Mouse (Mus musculus): ENCODE measurements around the gene Npdc1. TPM values are rescaled to one million over a fixed set of nuclear protein-coding genes. Genes with fewer than 3 reads are reported as not detected.

Npdc1 gene
- total RNA-seq (2021): 10 to 100 TPM; 25.7 to 27.9 TPM
- long read RNA-seq, experiment 1, transcript Npdc1-202 (9 exons, 1,485 nt): major isoform, 18 of 23 reads
- long read RNA-seq, experiment 1, partial matches to known transcripts: 0 of 23 reads
- long read RNA-seq, experiment 1, other reads (novel, unspliced or antisense): 5 of 23 reads
- long read RNA-seq, experiment 2, transcript Npdc1-202 (9 exons, 1,485 nt): major isoform, 12 of 21 reads
- long read RNA-seq, experiment 2, partial matches to known transcripts: 1 of 21 reads
- long read RNA-seq, experiment 2, other reads (novel, unspliced or antisense): 8 of 21 reads

GRCm38 (mm10) chr2:25399051-25399450, at the start of gene Npdc1:
TSS of gene Npdc1 (plus strand) at chr2:25399351.
- DNase-seq: no peak

DNA sequence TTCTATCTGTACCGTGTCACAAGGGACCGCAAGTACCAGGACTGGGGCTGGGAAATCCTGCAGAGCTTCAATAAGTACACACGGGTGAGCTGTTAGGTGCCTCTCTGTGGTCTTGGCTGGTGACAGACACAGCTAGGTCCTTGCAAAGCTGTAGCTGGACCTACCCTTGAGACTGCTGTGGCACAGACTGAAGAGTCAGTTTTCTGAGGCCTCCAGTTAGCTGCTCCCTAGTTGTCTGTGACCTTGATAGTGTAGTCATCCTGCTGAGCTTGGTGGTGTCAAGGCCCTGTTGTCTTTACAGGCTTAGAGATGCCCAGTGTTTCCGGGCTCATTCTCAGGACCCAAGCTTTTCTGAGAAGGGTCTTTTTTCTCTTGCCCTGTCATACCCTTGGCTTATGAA, 49.7 kb upstream of the Npdc1 start:
- DNase-seq: no peak

DNA sequence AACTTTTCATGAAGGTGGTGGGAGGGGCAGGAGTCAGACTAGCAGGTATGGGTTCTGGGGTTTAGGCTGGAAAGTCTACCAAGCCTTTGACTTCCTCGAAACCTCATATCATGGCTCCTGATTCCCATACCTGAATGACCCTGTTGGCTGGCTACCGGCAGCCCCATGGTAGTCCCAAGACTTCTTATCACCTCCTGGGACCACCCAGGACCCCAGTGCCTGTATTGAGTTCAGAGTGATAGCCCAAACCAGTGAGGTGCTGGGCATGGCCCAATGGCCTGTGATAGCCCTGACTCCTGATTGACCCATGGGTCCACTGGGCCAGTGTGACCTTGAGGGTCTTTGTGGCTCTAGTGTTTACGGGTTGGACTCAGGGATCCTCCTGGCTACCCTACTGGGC, 48.5 kb upstream of the Npdc1 start:
- no peak for DNase-seq

- no peak for DNase-seq
Measured at GRCm38 (mm10) chr2:25354211-25354610, 44.9 kb upstream of the Npdc1 start.

DNA sequence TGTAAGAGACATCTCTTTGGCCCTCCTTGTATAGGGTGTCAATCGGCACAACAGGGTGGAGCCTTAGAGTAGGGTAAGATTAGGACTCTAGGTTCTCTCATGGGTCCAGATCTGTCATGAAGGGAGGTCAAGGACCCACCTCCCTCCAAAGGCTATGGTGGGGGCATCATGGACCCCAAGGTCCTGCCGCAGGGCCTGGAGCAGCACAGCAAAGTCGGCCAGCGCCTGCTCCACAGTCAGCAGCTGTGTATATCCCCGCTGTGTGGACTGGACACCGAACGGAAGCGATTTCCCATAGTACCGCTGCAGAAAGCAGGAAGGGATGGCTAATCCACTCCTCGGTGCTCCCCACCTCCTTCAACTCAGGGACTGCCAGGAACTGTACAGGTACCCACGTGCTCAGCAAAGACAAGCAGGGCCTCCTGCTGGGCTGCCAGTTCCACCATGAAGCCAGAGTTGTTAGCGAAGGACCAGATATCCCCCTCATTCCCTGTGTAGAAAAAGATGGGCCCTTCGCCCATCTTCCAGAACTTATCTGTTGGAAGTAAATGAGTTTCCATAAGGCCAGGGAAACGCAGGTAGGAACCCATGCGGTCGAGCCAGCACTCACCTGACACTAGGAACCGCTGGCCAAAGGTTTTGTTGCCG, 43.6 kb upstream of the Npdc1 start:
- DNase-seq: no peak

- DNase-seq: peak; percentile 87 to 90
Measured at GRCm38 (mm10) chr2:25356208-25357079, 42.7 kb upstream of the Npdc1 start, which contains the start of gene Dpp7. TSS of gene Dpp7 (minus strand) at chr2:25356359.

GRCm38 (mm10) chr2:25359848-25360247, 39.3 kb upstream of the Npdc1 start:
- no peak for DNase-seq

GRCm38 (mm10) chr2:25363478-25364178, 35.5 kb upstream of the Npdc1 start:
- DNase-seq: no peak

DNA sequence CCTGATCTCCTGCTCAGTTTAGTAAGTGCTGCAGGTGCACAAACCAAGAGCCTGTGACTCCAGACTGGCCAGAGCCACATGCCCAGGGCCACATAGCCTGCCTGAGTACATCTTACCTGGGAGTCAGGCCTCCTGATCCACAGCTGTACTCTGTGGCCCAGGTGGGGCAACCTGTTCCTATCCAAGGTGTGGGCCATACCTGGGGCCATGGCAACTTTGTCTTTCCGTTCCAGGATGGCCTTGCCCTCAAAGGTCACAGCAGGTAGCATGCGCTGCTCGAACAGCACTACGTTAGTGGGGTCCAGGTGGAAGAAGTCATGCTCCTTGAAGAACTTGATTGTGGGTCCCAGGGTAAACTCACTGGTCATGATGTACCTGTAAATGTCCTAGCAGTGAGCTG, 34.8 kb upstream of the Npdc1 start:
- DNase-seq: no peak

DNA sequence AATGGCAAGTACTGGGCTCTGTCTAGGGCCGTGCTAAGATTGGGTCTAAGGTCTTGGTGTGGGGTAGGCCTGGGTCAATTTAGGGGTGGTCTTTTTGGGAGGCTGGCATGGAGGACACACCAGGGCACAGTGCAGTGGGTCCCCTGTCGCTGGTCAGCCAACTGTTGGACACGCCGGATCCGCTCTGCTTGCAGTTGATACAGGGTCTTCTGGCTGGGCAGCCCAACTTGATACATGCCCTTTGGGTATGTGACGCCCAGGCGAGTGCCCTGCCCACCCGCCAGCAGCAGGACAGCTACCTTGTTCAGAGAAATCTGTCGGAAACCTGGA, 34.4 kb upstream of the Npdc1 start:
- DNase-seq: peak in 1 of 2 experiments; percentile 33

DNA sequence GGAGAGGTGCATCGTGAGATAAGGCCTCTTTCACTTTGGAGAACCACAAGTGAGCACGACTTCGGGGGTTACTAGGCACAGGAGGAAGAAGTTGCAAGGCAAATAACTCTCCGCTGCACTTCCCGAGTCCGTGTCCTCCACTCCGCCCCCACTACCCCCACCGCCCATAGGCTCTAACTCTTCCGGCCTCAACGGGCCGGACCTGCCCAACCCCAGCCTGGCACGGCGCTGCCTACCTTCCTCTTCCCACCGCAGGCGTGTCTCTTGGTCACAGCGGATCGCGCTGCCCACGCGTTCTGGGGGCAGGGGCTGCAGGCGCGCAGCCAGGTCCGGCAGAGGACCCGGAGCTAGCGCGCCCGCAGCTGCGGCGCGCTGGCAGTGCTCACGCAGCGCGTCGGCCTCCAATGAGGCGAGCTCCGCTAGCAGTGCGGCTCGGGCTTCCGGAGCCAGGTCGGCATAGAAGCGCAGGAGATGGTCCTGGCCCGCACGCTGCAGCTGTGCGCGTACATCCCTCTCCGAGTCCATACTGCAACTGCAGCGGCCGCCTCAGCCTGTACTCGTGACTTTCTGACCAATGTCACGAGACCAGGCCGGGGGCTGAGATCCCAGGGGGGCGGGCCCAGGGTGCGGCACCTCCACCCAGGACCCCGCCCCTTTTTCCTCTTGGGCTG, 33.9 kb upstream of the Npdc1 start, which contains the start of gene Uap1l1:
Gene Uap1l1, minus strand, starts transcription at position 592 of the 671 bp plus-strand sequence.
- peak; percentile 87 to 92 for DNase-seq

DNA sequence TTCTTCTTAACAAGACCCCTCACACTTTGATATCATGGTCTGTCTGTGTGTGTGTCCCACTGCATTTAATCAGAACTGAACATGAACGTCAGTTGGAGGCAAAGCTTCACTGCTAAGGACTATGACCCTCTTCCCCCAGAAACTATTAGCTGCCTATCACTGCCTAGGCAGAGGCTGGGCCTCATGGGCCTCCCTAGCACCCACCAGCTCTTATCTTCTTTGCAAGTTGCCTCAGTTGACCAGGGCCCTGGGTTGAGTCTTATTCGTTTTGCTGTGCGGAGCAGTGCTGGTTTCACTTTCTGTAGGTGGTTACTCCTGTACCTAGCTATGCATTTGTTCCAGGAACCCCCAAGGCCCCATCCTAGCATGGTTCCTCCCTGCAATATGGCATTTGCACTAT, 29.2 kb upstream of the Npdc1 start:
- DNase-seq: no peak

DNA sequence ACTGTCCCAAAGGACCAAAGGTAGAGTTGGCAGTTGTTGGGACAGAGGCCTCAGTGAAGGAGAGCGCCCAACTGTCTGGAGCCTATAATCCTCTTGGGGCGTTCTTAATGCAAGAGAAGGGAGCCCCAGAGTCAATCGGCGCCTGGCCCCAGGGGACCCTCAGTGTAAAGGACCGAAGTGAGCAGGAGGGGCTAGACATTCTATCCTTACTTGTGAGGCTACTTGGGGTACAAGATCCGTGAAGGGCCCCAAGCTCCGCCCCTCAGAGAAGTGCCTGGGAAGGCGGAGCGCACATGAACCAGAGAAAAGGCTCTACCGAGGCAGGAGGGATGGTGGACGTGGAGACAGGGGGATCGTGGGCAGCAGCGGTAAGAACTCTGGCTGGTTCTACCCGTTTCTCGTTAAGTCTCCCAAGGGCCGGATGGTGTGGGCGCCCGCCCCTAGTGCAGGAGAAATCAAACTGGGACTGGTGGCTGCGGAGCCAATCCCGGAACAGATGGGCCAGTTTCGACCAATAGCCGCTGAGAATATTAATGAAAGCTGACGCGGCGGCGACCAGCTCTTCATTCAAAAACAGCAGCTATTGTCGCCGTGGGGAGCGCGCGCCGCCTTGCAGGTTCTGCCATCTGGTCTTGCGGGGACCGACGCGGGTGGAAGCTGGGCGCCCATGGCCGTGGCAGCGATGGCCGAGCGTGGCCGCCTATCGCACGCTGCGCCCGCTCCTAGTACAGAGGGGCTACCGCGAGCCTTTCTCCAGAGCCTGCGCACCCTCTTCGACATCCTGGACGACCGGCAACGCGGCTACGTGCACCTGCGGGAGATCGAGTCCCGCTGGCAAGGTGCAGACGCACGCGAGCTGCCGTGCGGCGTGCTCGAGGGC, 27.1 kb upstream of the Npdc1 start, which contains the start of gene Sapcd2:
Gene Sapcd2, plus strand, starts transcription at position 558 of the 880 bp plus-strand sequence.
- DNase-seq: peak; percentile 87 to 91

- DNase-seq: no peak
Measured at GRCm38 (mm10) chr2:25372644-25373391, 26.3 kb upstream of the Npdc1 start.

- no peak for DNase-seq
Measured at GRCm38 (mm10) chr2:25373431-25373830, 25.7 kb upstream of the Npdc1 start.

- peak; percentile 63 to 75 for DNase-seq
Measured at GRCm38 (mm10) chr2:25376589-25376988, 22.6 kb upstream of the Npdc1 start.

DNA sequence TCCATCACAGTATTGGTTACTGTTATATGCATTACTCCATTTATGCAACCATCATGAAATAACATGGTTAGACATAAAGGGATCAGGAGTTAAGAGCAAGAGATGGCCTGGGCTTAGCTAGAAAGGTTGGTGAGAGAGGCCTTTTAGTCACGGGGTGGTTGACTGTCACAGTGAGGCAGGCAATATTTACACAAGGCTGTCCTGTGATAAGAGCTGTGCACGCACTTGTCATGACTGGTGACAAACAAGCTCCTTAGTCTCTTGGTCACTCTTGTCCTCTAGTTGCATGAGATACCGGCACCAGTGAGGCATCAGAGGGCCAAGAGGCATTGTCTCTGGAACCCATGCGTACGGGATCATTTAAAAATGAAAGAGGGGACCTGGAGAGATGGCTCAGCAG, 14.7 kb upstream of the Npdc1 start:
- DNase-seq: no peak

DNA sequence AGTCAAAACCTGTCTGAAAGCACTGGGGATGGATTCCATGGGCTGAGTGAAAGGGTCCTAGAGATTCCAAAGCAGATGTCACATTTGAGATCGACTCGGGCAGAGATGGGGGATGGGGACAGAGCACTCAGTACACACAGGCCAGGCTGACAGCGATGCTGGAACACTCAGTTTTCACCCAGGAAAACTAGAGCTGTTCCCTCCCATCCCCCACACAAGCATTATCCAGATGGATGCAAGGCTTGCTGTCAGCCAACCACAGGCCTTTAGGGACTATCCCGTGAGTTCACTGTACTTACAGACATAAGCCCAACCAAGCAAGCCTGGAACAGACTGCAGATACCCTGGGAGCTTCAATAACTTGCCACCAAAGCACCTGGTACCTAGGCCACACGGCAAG, 7.9 kb upstream of the Npdc1 start:
- DNase-seq: peak in 1 of 2 experiments; percentile 27
